Mouse (Mus musculus) C2C12 (cell line): ENCODE data around the gene Tarbp2. TPM values are rescaled to one million over a fixed set of nuclear protein-coding genes. Genes with fewer than 3 reads are reported as not detected.

ENCODE experiments used
- H3K27me3 ChIP-seq: one replicate; pipeline ENCODE4 v1.6.1; 2011; ENCODE audit not compliant: control insufficient read depth, insufficient read depth, insufficient read length
- H3K36me3 ChIP-seq: one replicate; pipeline ENCODE4 v1.6.1; 2011; ENCODE audit not compliant: control insufficient read depth, insufficient read depth
- H3K4me3 ChIP-seq: one replicate; pipeline ENCODE4 v1.5.1; 2011; ENCODE audit warnings: mild to moderate bottlenecking, control low read depth; ENCODE audit not compliant: poor library complexity, insufficient read depth, severe bottlenecking
- H3K79me2 ChIP-seq: one replicate; pipeline ENCODE4 v1.6.1; 2011; ENCODE audit not compliant: control insufficient read depth, insufficient read depth
- H3K79me3 ChIP-seq: one replicate; pipeline ENCODE4 v1.6.1; 2011; ENCODE audit warnings: low read depth, control low read depth
- H3ac ChIP-seq: one replicate; pipeline ENCODE3; 2011; ENCODE audit warnings: low read depth; ENCODE audit not compliant: control insufficient read depth, insufficient read length
- CEBPB ChIP-seq: IDR thresholded peaks from one replicate; pipeline ENCODE4 v1.6.1; 2011; ENCODE audit warnings: low read depth, mild to moderate bottlenecking, control low read depth, moderate library complexity
- CTCF ChIP-seq: IDR thresholded peaks from one replicate; pipeline ENCODE4 v1.5.1; 2011; ENCODE audit not compliant: control insufficient read depth, insufficient read depth, insufficient read length
- FOSL1 ChIP-seq: IDR thresholded peaks from one replicate; pipeline ENCODE4 v1.8.0; 2011; ENCODE audit warnings: mild to moderate bottlenecking, low read length; ENCODE audit not compliant: poor library complexity, insufficient read depth, severe bottlenecking
- MAX ChIP-seq: IDR thresholded peaks from one replicate; pipeline ENCODE4 v1.6.1; 2011; ENCODE audit warnings: mild to moderate bottlenecking, control low read depth
- MYOD1 ChIP-seq: IDR thresholded peaks from one replicate; pipeline ENCODE4 v1.6.1; 2011; ENCODE audit warnings: low read depth; ENCODE audit not compliant: control insufficient read depth, insufficient read length
- MYOG ChIP-seq: IDR thresholded peaks from one replicate; pipeline ENCODE4 v1.6.1; 2011; ENCODE audit not compliant: control insufficient read depth, insufficient read length; ENCODE audit errors: extremely low read depth
- USF1 ChIP-seq: IDR thresholded peaks from one replicate; pipeline ENCODE4 v1.6.1; 2011; ENCODE audit warnings: low read depth, mild to moderate bottlenecking, control low read depth, moderate library complexity
- polyA plus RNA-seq: library from polyadenylated mRNA; unstranded; fragments of >200 nt; fragmentation: generic; extraction: Trizol; gene quantifications from one replicate; pipeline ENCODE4 v1.2.1, GENCODE M21; 2012; ENCODE audit warnings: missing spikeins

Tarbp2 gene
- polyA plus RNA-seq, 1 experiment = 127 TPM

GRCm38 (mm10) chr15:102498322-102498721 lies 19.7 kb upstream of the Tarbp2 start:
- H3K79me3 ChIP-seq = peaks cover 38% of the 10 kb centered on the region
- no peaks in the 10 kb centered on the region for H3K27me3 ChIP-seq
- H3K36me3 ChIP-seq = peaks cover 99% of the 10 kb centered on the region
- no peak overlapping the region for H3ac ChIP-seq
- no peak overlapping the region for H3K4me3 ChIP-seq
- no peak for TF ChIP-seq USF1
- TF ChIP-seq MYOG = no peak
- H3K79me2 ChIP-seq = peaks cover 51% of the 10 kb centered on the region

DNA sequence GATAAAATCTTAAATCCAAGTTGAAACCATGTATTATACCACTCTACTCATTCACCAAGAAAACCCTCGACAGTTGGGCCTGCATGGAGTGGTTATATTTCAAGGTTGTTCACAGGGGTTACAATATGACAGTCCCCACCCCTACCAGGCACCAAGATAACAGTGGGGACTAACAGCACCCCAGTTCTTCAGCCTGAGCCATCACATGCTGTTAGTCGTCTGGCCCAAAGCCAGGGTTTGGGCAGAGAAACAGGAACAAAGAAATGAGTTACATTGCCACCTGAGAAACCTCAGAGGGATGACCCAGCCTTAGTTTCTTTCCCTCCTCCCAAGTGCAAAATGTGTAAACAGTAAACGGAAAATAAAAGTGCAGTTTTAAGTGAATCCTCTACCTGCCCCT lies 18.6 kb upstream of the Tarbp2 start:
- Histone ChIP-seq H3K79me3 (peaks cover 28% of the 10 kb centered on the region), H3K79me2 (peaks cover 40% of the 10 kb centered on the region), H3ac (no peak overlapping the region), H3K27me3 (no peaks in the 10 kb centered on the region), H3K36me3 (peaks cover 99% of the 10 kb centered on the region), H3K4me3 (no peak overlapping the region)
- TF ChIP-seq CEBPB = no peak
- TF ChIP-seq MYOG = no peak

- no peak overlapping the region for H3ac ChIP-seq
- H3K4me3 ChIP-seq = no peak overlapping the region
- H3K36me3 ChIP-seq = peaks cover 99% of the 10 kb centered on the region
- no peaks in the 10 kb centered on the region for H3K27me3 ChIP-seq
- H3K79me2 ChIP-seq = peaks cover 36% of the 10 kb centered on the region
- TF ChIP-seq CTCF (no peak), USF1 (no peak), FOSL1 (no peak), CEBPB (no peak), MYOD1 (no peak), MYOG (no peak), MAX (no peak)
- H3K79me3 ChIP-seq = peaks cover 23% of the 10 kb centered on the region
Observed at GRCm38 (mm10) chr15:102499851-102500250, 18.1 kb upstream of the Tarbp2 start.

- TF ChIP-seq FOSL1 = no peak
- H3K4me3 ChIP-seq = no peak overlapping the region
- H3K27me3 ChIP-seq = no peaks in the 10 kb centered on the region
- H3ac ChIP-seq = no peak overlapping the region
- peaks cover 29% of the 10 kb centered on the region for H3K79me2 ChIP-seq
- peaks cover 97% of the 10 kb centered on the region for H3K36me3 ChIP-seq
- peaks cover 17% of the 10 kb centered on the region for H3K79me3 ChIP-seq
Observed at GRCm38 (mm10) chr15:102500479-102500878, 17.5 kb upstream of the Tarbp2 start.

DNA sequence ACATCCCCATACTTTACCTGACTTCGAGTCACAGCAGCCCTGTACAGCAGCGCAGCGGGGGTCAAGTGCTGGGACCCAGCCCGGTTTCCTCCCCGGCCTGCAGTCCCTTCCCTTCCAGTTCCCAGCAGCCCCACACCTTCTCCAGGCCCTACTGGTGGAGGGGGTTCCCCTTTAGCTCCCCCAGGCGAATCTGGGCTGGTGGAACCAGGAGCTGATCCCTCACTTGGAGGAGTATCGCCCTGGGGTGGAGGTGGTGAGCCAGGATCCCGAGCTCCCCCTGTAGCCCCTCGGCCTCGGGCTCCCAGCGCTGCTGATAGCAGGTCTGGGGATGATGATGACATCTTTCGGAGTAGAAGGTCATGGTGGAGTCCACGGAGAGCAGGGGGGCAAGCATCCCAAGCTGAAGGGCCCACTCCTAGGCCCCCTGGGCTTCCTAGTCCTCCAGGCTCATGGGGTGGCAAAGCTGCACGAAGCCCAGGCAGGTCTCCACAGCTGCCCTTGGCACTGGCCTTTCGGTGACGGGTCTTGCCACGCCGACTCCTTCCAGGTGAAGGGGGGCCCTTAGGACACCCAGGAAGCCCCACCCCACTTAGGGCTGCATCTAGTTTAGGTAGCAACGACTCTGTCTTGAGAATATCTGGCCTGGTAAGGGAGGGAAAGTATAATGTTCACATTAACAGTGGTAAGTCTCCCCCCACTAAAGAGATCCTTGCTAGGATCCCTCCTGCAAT lies 16.7 kb upstream of the Tarbp2 start:
- no peak overlapping the region for H3ac ChIP-seq
- no peak overlapping the region for H3K4me3 ChIP-seq
- H3K79me3 ChIP-seq = peaks cover 10% of the 10 kb centered on the region
- H3K36me3 ChIP-seq = peaks cover 93% of the 10 kb centered on the region
- no peak for TF ChIP-seq USF1
- no peak for TF ChIP-seq MAX
- TF ChIP-seq MYOG = no peak
- no peak for TF ChIP-seq CTCF
- TF ChIP-seq MYOD1 = no peak
- TF ChIP-seq FOSL1 = no peak
- TF ChIP-seq CEBPB = no peak
- peaks cover 22% of the 10 kb centered on the region for H3K79me2 ChIP-seq
- H3K27me3 ChIP-seq = no peaks in the 10 kb centered on the region

- H3K27me3 ChIP-seq = no peaks in the 10 kb centered on the region
- H3K79me3 ChIP-seq = peaks cover 4% of the 10 kb centered on the region
- H3ac ChIP-seq = no peak overlapping the region
- H3K4me3 ChIP-seq = no peak overlapping the region
- TF ChIP-seq MAX = no peak
- TF ChIP-seq CEBPB = peak; percentile 22
- H3K36me3 ChIP-seq = peaks cover 89% of the 10 kb centered on the region
- peaks cover 11% of the 10 kb centered on the region for H3K79me2 ChIP-seq
Observed at GRCm38 (mm10) chr15:102502254-102502840, 15.6 kb upstream of the Tarbp2 start.
